Mouse (Mus musculus): ENCODE measurements around the gene Steap3.

Steap3 gene

DNA sequence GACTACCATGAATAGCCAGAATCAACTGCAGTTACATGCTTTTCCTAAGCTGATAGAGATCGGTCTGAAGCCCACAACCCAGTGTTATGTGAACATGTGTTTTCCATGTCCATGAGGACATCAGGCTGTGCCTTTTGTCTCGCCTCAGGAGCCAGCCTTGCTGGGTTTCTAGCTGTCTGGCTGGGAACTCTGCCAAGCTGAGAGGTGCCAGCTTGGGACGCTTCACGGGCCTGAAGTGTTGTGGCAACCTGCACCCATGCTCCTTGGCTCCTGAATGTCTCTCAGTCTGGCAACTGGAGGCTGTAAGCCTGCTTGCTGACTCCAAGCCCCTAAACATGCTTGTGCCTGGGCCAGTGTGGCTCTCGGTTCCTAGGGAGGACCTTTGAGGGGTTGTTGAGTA is 130.0 kb downstream of the Steap3 start:
- peak; percentile 11 for DNase-seq
